Mouse (Mus musculus): ENCODE measurements around the gene Grik1. TPM values are rescaled to one million over a fixed set of nuclear protein-coding genes. Genes with fewer than 3 reads are reported as not detected.

Gene Grik1
- polyA plus RNA-seq, 1 experiment from 2014 or later: 3.2 TPM

DNA sequence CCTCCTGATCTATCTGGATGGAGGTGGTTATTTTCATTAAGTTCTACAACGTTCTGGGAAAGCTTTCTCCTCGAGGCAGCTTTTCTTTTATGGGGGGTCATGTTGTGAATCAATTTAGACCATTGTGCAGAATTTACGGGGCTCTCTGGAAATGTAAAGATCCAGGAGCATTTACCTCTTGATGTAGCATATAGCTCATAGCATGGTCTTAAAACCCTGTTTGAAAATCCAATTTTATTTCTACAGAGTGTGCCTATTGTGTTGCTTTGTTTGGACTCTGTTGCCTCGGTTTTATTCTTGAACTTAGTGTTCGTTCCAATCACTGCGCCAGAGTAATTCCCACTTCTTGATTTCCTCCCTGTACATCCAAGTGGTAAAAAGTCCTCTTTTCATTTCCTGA lies 328.6 kb downstream of the Grik1 start:
- H3K4me1 ChIP-seq (ENCODE audit: control insufficient read depth, insufficient read depth, low read length): no peaks in the 10 kb centered on the region
- DNase-seq (ENCODE audit: low spot score): no peak
- H3K4me3 ChIP-seq (ENCODE audit: low read depth, low read length): no peak overlapping the region
- no peaks in the 10 kb centered on the region for H3K9me3 ChIP-seq (ENCODE audit: control insufficient read depth, low read length)
- H3K36me3 ChIP-seq (ENCODE audit: control insufficient read depth, insufficient read depth, low read length): no peaks in the 10 kb centered on the region
- no peak overlapping the region for H3K4me2 ChIP-seq (ENCODE audit: low read depth)
- no peak overlapping the region for H3K9ac ChIP-seq (ENCODE audit: low read length)
- no peak overlapping the region for H3K27ac ChIP-seq (ENCODE audit: low read depth, low read length)
- WGBS: 67% methylated on average over 6 of the region's 6 CpGs
- ATAC-seq (ENCODE audit: insufficient read depth, low FRiP score, low TSS enrichment): no peak
- no peaks in the 10 kb centered on the region for H3K27me3 ChIP-seq (ENCODE audit: control insufficient read depth, insufficient read depth, low read length)

DNA sequence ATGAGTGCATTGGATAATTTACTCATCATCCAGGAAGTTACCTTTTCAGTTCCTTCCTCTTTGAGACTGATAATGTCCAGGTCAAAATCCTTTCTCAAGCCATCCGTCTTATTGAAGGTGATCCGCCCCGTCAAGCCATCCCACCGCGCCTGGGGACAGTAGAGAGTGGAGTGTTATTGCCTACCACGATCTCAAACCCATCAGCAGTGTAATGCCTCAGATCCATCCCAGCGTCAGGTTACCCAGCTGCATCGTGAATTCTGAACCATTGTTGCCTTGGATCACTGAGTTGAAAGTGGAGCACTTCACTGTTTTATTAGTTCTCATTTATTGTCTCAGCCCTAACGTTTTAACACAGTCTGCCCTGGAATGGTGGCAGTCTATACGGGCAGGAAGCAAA lies 332.6 kb downstream of the Grik1 start:
- Histone ChIP-seq H3K9ac (ENCODE audit: low read length) (no peak overlapping the region), H3K27ac (ENCODE audit: low read depth, low read length) (no peak overlapping the region), H3K9me3 (ENCODE audit: control insufficient read depth, low read length) (no peaks in the 10 kb centered on the region), H3K4me3 (ENCODE audit: low read depth, low read length) (no peak overlapping the region), H3K27me3 (ENCODE audit: control insufficient read depth, insufficient read depth, low read length) (no peaks in the 10 kb centered on the region), H3K36me3 (ENCODE audit: control insufficient read depth, insufficient read depth, low read length) (no peaks in the 10 kb centered on the region), H3K4me1 (ENCODE audit: control insufficient read depth, insufficient read depth, low read length) (no peaks in the 10 kb centered on the region), H3K4me2 (ENCODE audit: low read depth) (no peak overlapping the region)
- 64% methylated on average over 10 of the region's 10 CpGs for WGBS
- DNase-seq (ENCODE audit: low spot score) (no peak), ATAC-seq (ENCODE audit: insufficient read depth, low FRiP score, low TSS enrichment) (no peak)

DNA sequence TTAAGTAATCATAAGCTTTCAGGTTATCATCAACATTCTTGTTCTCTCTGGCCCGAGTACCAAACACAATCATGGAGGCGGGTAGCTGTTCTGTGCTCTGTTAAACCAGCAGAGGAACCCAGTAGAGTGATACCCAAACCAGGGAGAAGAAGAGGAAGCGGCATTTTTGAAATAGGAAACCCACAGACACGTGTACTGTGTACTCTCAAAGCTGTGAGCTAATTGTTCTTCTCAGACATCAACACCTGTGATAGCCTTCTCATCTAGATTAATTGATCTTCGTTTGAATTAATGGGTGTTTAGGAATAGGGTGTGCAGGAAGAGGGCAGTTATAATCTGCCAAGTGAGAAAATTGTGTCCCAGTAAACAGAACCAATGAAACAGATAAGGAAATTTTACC lies 333.9 kb downstream of the Grik1 start:
- Histone ChIP-seq H3K4me1 (ENCODE audit: control insufficient read depth, insufficient read depth, low read length) (no peaks in the 10 kb centered on the region), H3K36me3 (ENCODE audit: control insufficient read depth, insufficient read depth, low read length) (no peaks in the 10 kb centered on the region), H3K4me3 (ENCODE audit: low read depth, low read length) (no peak overlapping the region), H3K4me2 (ENCODE audit: low read depth) (no peak overlapping the region), H3K27ac (ENCODE audit: low read depth, low read length) (no peak overlapping the region), H3K9me3 (ENCODE audit: control insufficient read depth, low read length) (no peaks in the 10 kb centered on the region), H3K9ac (ENCODE audit: low read length) (no peak overlapping the region), H3K27me3 (ENCODE audit: control insufficient read depth, insufficient read depth, low read length) (no peaks in the 10 kb centered on the region)
- ATAC-seq (ENCODE audit: insufficient read depth, low FRiP score, low TSS enrichment) (no peak), DNase-seq (ENCODE audit: low spot score) (no peak)
- 85% methylated on average over 5 of the region's 5 CpGs for WGBS

DNA sequence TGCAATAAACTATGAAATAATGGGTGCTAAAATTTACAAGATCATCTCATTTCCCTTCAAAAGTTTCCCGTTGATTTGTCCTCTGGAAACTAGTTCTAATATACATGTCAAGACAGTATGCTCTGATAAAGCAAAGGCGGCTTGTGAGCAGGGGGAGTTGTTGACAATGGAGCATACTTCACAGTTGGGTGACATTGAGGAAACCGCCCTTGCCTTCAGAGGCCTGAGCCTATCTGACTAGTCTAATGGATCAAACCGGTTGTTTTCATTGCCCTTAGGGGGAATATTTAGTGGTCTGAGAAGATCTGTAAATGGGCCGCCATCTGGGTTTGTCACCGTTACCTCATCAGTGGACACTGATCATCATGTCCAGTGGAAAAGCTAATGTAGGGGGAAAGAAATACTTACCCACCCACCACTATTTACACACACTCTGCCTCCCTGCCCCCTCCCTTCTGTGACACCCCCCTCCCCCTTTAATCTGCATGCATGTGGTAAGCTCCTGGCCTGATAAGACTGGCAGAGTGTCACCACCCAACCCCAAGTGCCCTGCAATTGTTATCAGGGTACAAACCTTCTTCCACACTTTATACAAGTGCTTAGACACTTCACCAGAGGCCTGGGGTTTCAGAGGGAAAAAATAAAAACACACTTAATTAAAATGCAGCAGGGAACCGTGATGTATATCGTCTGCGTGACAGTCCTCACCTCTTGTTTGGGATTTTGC lies 335.2 kb downstream of the Grik1 start:
- no peaks in the 10 kb centered on the region for H3K4me1 ChIP-seq (ENCODE audit: control insufficient read depth, insufficient read depth, low read length)
- 84% methylated on average over 9 of the region's 9 CpGs for WGBS
- ATAC-seq (ENCODE audit: insufficient read depth, low FRiP score, low TSS enrichment): no peak

DNA sequence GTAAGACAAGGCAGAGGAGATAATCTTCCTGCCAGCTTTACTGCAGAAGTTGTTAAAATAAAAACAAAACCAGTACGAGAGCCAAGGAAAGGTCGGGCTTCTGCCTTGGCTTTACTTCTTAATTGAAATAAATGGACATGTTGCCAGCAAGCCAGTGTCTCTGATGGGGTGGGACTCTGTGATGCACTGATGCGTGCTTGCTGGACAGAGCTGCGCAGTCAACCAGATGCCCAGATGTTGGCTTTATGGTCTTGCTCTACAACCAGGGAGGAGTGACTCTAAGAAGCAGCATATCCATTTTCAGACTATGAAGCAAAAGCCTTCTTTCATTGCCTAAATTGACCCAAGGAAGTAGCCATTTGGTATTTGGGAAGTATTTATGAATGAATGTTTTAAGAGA lies 336.9 kb downstream of the Grik1 start:
- 80% methylated on average over 4 of the region's 4 CpGs for WGBS
- Histone ChIP-seq H3K4me3 (ENCODE audit: low read depth, low read length) (no peak overlapping the region), H3K4me2 (ENCODE audit: low read depth) (no peak overlapping the region), H3K36me3 (ENCODE audit: control insufficient read depth, insufficient read depth, low read length) (no peaks in the 10 kb centered on the region), H3K27ac (ENCODE audit: low read depth, low read length) (no peak overlapping the region), H3K4me1 (ENCODE audit: control insufficient read depth, insufficient read depth, low read length) (no peaks in the 10 kb centered on the region), H3K27me3 (ENCODE audit: control insufficient read depth, insufficient read depth, low read length) (no peaks in the 10 kb centered on the region), H3K9me3 (ENCODE audit: control insufficient read depth, low read length) (no peaks in the 10 kb centered on the region), H3K9ac (ENCODE audit: low read length) (no peak overlapping the region)
- ATAC-seq (ENCODE audit: insufficient read depth, low FRiP score, low TSS enrichment) (no peak), DNase-seq (ENCODE audit: low spot score) (no peak)

More for the DNA sequence above, 335.2 kb downstream of the Grik1 start:
- H3K9ac ChIP-seq (ENCODE audit: low read length): no peak overlapping the region
- no peak overlapping the region for H3K4me3 ChIP-seq (ENCODE audit: low read depth, low read length)
- no peaks in the 10 kb centered on the region for H3K27me3 ChIP-seq (ENCODE audit: control insufficient read depth, insufficient read depth, low read length)
- no peaks in the 10 kb centered on the region for H3K9me3 ChIP-seq (ENCODE audit: control insufficient read depth, low read length)
- no peak overlapping the region for H3K27ac ChIP-seq (ENCODE audit: low read depth, low read length)
- H3K4me2 ChIP-seq (ENCODE audit: low read depth): no peak overlapping the region
- no peak for DNase-seq (ENCODE audit: low spot score)
- no peaks in the 10 kb centered on the region for H3K36me3 ChIP-seq (ENCODE audit: control insufficient read depth, insufficient read depth, low read length)

DNA sequence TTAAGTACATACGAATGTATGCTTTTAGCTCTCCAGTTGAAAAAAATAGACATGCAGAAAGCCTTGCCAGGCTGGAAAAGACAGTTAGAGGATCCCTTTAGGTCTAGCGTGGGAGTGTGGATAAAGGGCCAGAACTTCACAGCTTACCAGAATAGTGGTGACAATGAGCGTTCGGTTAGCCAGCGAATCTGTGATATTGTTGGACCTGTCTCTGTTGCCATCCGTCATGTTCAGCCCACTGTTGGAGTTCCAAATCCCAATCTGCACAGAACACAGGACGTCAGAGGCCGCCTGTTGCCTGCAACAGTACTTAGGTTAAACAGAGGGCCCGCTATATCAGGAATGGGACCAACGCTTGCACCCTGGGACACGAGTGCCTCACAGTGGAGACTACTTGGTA lies 340.2 kb downstream of the Grik1 start:
- Histone ChIP-seq H3K4me1 (ENCODE audit: control insufficient read depth, insufficient read depth, low read length) (no peaks in the 10 kb centered on the region), H3K9ac (ENCODE audit: low read length) (no peak overlapping the region), H3K4me3 (ENCODE audit: low read depth, low read length) (no peak overlapping the region), H3K27ac (ENCODE audit: low read depth, low read length) (no peak overlapping the region), H3K27me3 (ENCODE audit: control insufficient read depth, insufficient read depth, low read length) (no peaks in the 10 kb centered on the region), H3K36me3 (ENCODE audit: control insufficient read depth, insufficient read depth, low read length) (no peaks in the 10 kb centered on the region), H3K9me3 (ENCODE audit: control insufficient read depth, low read length) (no peaks in the 10 kb centered on the region), H3K4me2 (ENCODE audit: low read depth) (no peak overlapping the region)
- WGBS: 91% methylated on average over 11 of the region's 11 CpGs
- DNase-seq (ENCODE audit: low spot score): no peak
- ATAC-seq (ENCODE audit: insufficient read depth, low FRiP score, low TSS enrichment): no peak

DNA sequence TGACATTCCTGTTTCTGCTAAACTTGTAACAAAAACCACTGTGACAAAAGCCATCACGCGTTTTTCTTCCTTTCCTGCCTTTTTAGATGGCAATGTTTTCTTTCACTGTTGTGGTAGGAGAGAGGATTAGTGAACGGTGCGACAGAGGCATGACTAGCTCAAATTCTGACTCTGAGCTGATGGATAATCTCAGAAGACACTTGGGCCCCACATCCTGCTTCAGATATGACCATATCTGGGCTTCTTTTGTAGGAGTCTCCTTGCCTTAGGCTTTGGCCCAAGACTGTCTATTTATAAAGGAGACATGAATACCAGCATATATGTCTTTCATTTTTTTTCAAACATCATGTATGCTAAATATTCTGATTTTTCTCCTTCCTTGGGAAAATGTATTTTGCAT lies 341.9 kb downstream of the Grik1 start:
- H3K9me3 ChIP-seq (ENCODE audit: control insufficient read depth, low read length): no peaks in the 10 kb centered on the region
- H3K4me2 ChIP-seq (ENCODE audit: low read depth): no peak overlapping the region
- WGBS: 86% methylated on average over 4 of the region's 4 CpGs
- no peaks in the 10 kb centered on the region for H3K27me3 ChIP-seq (ENCODE audit: control insufficient read depth, insufficient read depth, low read length)
- no peaks in the 10 kb centered on the region for H3K36me3 ChIP-seq (ENCODE audit: control insufficient read depth, insufficient read depth, low read length)
- DNase-seq (ENCODE audit: low spot score) (no peak), ATAC-seq (ENCODE audit: insufficient read depth, low FRiP score, low TSS enrichment) (no peak)
- H3K4me3 ChIP-seq (ENCODE audit: low read depth, low read length): no peak overlapping the region
- no peak overlapping the region for H3K9ac ChIP-seq (ENCODE audit: low read length)
- H3K4me1 ChIP-seq (ENCODE audit: control insufficient read depth, insufficient read depth, low read length): no peaks in the 10 kb centered on the region
- H3K27ac ChIP-seq (ENCODE audit: low read depth, low read length): no peak overlapping the region

DNA sequence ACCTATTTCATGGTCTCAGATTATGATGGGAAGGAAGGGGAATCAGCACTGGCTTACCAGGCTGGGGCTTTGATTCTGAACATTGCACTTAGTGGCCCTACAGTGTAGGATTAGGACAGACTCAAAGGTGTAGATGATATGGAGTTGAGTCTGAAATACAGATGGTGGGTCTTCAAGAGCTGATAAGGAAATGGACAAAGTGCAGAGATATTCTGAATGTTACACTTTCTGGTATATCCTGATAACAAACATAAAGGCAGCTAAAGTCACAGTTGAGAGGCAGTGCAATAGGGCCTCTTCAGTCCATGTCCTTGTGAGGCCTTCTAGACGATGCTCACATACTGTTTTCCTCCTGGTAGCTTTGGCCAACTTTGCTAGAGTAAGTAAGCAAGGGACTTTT lies 345.7 kb downstream of the Grik1 start:
- DNase-seq (ENCODE audit: low spot score) (no peak), ATAC-seq (ENCODE audit: insufficient read depth, low FRiP score, low TSS enrichment) (no peak)
- H3K4me1 ChIP-seq (ENCODE audit: control insufficient read depth, insufficient read depth, low read length): no peaks in the 10 kb centered on the region
- no peak overlapping the region for H3K4me2 ChIP-seq (ENCODE audit: low read depth)
- no peak overlapping the region for H3K27ac ChIP-seq (ENCODE audit: low read depth, low read length)
- no peaks in the 10 kb centered on the region for H3K36me3 ChIP-seq (ENCODE audit: control insufficient read depth, insufficient read depth, low read length)
- H3K27me3 ChIP-seq (ENCODE audit: control insufficient read depth, insufficient read depth, low read length): no peaks in the 10 kb centered on the region
- 95% methylated on average over 1 of the region's 1 CpGs for WGBS
- no peak overlapping the region for H3K9ac ChIP-seq (ENCODE audit: low read length)
- no peak overlapping the region for H3K4me3 ChIP-seq (ENCODE audit: low read depth, low read length)
- no peaks in the 10 kb centered on the region for H3K9me3 ChIP-seq (ENCODE audit: control insufficient read depth, low read length)

DNA sequence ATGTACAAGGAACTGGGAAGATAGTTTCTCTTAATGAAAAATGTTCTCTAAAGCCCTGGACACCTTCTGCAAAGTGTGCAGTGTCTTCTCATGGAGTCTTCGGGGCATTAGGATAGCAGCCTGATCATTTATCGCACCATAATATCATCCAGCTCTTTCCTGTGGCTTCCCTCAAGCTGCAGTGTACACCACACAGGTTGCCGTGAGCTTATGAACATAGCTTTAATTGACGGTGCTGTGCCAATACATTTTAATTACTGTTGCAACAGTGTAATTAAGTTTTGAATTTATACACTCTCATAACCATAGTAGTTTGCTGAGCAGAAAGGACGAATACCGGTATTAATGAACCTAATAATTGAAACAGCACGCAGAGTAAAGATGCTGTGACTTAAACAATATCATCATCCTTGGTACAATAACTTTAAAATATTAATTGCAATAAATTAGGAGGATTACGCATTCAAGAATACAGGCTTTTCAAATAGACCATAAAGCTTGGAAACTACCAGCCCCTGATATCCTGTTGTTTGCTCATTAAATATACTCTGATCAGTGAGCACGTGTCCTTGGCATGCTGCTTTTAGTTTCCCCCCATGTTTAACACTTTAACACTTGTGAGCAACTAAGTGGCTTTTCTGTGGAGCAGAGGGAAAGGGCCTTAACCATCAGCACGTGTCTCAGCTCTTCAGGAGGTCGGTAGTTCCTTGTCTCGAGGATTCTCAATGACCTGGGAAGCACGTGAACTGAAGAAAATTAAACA lies 347.8 kb downstream of the Grik1 start:
- no peak overlapping the region for H3K4me3 ChIP-seq (ENCODE audit: low read depth, low read length)
- no peaks in the 10 kb centered on the region for H3K9me3 ChIP-seq (ENCODE audit: control insufficient read depth, low read length)
- ATAC-seq (ENCODE audit: insufficient read depth, low FRiP score, low TSS enrichment) (no peak), DNase-seq (ENCODE audit: low spot score) (no peak)
- 89% methylated on average over 13 of the region's 13 CpGs for WGBS
- no peak overlapping the region for H3K27ac ChIP-seq (ENCODE audit: low read depth, low read length)
- no peak overlapping the region for H3K9ac ChIP-seq (ENCODE audit: low read length)
- no peaks in the 10 kb centered on the region for H3K27me3 ChIP-seq (ENCODE audit: control insufficient read depth, insufficient read depth, low read length)
- no peak overlapping the region for H3K4me2 ChIP-seq (ENCODE audit: low read depth)
- H3K4me1 ChIP-seq (ENCODE audit: control insufficient read depth, insufficient read depth, low read length): no peaks in the 10 kb centered on the region
- H3K36me3 ChIP-seq (ENCODE audit: control insufficient read depth, insufficient read depth, low read length): no peaks in the 10 kb centered on the region
